Mouse (Mus musculus) heart, postnatal 0 days (tissue): ENCODE results near the gene Prkca.

Source experiments
- CTCF ChIP-seq: IDR thresholded peaks from 2 replicates; pipeline ENCODE4 v1.5.1; 2016; ENCODE audit warnings: antibody characterized with exemption, control low read depth, low read depth
- EP300 ChIP-seq: IDR thresholded peaks from 2 replicates; pipeline ENCODE4 v1.6.1; 2016; ENCODE audit warnings: antibody characterized with exemption, low read depth

DNA sequence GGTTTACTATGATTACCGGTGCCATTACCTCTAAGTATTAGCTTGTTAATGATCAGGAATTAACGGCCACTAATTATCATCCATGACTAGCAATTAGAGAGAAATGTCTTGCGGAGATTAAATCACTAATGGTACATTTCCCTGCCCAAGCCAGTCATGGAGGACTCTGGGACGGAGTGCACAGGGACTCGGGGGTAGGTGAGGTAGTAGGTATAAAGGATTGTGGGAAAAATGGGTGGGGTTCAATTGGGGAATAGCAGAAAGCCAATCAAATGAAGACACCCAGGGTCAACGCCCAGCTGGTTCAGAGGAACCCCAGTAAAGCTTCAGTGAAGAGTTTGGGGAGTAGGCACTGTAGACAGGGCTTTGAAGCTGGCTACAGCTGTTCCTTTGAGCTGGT, 456.4 kb downstream of the Prkca start:
- TF ChIP-seq EP300 (no peak), CTCF (no peak)
